Mouse (Mus musculus) cerebellum, adult (tissue): ENCODE results near the gene Anks3.
A peak's percentile ranks its signal among the peaks of the same experiment; 100 is the strongest.

Experiments used
- ATAC-seq: cut with Nextera tagmentation; 2 replicates; pipeline ENCODE4 v1.9.2; 2017; ENCODE audit warnings: mild to moderate bottlenecking, moderate library complexity, mixed read lengths; ENCODE audit not compliant: insufficient number of reproducible peaks, low FRiP score, low TSS enrichment

Anks3 gene

DNA sequence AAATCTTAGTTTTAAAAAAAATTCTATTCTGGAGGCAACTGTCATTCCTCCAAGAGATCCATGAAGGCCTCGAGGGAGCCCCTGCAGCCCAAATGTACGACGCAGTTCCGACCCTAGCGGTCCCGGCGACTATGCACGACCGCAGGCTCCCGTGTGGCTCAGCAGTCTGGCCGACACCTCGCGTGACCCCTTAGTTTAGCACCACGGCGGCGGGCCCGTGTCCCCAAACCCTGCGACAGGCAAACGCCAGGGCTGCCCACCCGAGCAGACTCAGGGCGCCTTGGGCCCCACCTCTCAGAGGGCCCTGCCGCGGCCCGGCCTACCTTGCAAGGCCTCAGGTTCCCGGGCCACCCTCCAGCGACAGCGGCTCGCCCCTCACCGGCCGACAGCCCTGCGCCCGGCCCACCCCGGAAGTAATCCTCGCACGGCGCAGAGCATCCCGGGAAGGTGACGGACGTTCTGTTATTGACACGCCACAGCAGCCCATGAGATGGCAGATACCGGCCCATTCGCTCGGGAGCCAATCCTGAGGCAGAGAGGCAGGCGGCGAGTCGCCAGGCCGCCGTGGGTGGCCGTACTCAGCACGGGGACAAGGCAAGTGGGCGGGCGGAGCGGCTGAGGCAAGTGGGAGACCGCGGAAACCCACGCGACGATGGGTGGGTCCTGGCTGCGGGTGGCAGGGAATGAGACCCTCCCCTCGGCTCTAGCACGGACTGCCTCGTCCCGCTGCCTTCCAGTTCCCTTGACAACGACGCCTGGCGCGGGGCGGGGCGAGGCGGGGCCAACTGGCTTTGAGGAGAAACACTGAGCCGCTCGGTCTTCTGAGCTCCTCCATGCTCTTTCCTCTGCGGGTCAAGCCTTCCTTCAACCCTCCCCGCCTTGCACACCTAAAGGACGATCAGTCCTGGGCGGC, at the start of gene Anks3:
TSS of gene Anks3 (minus strand) at position 409 of the 913 bp plus-strand sequence.
- ATAC-seq = peak; percentile 94

DNA sequence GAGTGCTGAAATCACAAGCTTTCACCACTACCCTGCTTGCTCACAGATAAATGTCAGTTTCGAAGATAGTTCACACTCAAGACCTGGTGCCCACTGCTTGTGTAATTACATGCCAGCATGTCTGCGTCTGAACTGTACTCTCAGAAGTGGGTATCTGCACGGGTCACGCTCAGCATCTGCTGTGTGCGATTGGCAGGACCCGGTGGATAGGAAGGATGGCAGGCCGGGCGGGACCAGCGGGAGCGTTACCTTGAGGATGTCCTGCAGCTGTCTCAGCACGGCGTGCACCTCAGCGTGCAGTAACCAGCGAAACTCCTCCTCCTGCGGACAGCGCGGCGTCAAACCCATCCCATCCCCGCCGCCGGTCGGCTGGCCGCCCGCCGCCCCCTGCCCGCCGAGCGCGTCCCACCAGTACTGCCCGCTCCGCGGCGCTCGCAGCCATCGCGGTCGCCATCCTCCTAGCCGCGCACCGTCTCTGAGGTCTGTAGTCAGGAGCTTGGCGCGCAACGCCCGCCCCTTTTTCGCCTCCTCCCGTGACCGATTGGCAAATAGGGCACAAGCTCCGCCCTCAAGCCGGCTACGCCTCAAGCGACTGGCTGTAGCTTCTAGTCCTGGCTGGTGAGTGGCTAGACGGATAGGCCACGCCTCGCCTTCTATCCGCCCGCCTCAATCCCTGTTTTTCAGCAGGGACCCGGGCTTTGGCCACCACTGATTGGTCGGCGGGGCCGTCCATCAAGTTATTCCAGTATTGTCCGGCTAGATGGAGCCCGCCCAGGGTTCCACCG, 49.2 kb upstream of the Anks3 start, which contains the start of gene Rogdi:
TSS of gene Rogdi (minus strand) at position 500 of the 785 bp plus-strand sequence.
- peak; percentile 99 for ATAC-seq

GRCm38 (mm10) chr16:5012036-5013005, 48.3 kb upstream of the Anks3 start:
- ATAC-seq = no peak

DNA sequence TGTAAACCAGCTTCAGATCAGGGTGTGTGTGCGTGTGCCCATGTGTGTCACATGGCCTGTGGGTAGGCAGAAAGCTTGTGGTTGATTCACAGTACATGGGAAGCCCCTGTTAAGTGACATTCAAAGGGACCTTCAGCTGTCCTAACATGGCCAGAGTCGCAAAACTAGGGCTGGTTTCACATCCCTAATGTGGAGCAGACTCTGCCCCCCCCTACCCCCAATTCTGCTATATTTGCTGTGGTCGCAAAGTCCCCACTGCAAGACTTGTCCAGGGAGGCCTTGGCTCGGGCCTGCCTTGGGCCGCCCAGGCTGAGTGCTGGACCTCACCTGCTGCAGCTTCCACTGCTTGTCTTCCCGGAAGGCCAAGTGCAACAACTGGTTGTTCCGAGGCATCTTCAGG, 47.3 kb upstream of the Anks3 start:
- no peak for ATAC-seq

DNA sequence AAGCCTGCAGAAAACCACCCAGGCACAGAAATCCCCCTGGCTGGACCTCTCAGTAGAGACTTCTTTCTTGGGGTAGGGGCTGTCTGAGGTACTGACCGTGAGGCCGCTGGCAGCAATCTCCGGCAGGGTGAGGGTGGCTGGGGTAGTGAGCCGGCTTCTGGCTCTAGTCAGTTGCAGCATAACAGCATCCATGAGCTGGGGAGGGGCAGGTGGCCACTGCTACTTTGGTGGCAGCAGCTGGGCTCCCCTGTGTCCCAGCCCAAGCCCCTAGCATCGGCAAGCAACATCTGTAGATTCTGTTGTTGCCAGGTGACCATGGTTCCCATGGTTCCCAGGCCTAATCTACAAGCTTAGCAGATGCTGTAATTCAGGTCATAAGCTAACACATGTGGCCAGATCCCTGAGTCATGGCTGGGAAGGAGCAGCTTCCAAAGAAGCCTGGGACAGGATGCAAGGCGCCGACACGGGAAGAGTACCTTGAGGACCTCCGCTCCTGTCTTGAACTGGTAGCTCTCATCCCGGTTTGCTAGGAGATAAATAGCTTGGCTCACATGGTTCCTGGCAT, 46.4 kb upstream of the Anks3 start:
- no peak for ATAC-seq

DNA sequence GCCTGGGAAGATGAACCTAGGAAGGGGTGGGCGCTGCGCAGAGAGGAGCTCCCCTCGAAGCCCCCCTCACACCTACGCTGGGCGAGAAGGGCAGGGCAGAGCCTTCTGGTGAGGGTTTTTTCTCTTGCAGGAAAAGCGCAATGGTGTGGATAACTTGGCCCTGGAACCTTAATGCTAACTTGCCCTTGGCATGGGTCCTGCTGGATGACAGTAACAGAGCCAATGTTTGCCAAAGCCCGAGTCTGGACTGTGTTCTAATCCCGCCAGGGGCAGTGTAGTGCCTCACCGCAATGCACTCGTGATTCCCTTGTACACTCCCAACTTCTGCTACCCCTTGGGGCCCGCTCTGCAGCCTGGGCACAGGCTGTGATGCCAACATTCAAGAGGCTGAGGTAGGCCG, 44.1 kb upstream of the Anks3 start:
- no peak for ATAC-seq

- ATAC-seq = no peak
These were observed 43.5 kb upstream of the Anks3 start for GRCm38 (mm10) chr16:5007492-5007891.

DNA sequence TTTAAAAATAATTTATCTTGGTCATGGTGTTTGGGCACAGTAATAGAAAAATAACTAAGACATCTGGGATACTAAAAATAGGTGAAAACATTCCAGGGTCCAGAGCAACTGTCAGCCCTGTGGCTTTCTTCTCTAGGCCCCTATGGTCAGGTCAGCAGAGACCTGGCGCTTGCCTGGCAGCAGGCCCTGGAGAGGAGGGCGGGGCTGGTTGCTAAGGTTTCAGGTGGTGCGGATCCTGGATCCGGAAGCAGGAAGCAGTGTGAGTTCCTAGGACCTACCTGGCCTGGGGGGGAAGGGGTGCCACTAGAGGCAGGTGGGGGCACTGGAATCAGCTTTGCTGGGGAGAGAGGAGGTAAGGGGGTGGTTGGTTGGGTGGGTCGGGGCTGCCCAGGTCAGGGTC, 43.1 kb upstream of the Anks3 start, which contains the start of gene Smim22:
TSS of gene Smim22 (plus strand) at position 222 of the 400 bp plus-strand sequence.
- no peak for ATAC-seq

- no peak for ATAC-seq
These were observed 36.6 kb upstream of the Anks3 start for GRCm38 (mm10) chr16:5000611-5001010.

- no peak for ATAC-seq
These were observed 35.0 kb upstream of the Anks3 start for GRCm38 (mm10) chr16:4998984-4999383.

DNA sequence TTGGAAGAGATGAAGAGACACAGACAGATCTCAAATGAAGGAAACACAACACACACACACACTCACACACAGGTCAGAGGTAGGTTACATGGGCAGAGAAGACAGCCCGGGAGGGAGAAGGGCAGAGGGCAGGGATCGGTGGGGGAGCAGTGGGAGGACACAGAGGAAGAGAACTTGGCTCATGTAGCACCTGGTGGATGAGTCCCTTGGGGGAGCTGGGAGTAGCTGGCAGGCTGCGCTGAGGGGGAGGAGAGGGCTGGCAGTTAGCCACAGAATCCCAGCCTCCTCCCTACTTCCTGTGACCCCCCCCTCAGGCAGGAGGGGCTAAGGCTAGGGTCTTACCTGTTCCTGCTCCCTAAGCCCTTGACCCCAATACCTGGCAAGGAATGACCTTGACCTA, 33.5 kb upstream of the Anks3 start, which contains the start of gene Sept12:
TSS of gene Sept12 (minus strand) at position 300 of the 400 bp plus-strand sequence.
- ATAC-seq = no peak

GRCm38 (mm10) chr16:4993276-4993675, 29.3 kb upstream of the Anks3 start:
- ATAC-seq = no peak

DNA sequence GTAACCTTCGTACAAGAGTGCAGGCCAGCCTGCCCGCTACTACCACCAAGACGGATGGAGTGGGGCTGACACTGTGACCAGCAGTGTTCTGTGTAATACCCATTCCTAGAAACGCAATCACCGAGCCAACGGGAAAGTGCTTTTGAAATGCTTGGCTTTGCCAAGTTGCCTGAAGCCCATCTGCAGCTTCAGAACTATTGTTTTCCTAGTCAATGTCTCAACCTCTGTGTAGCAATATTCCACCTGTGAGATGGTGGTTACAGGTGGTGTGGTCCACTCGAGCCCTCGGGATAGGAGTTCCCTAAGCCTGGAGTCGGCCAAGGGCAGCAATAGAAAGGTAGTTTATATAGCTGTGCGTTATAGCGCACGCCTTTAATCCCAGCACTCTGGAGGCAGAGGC, 20.7 kb upstream of the Anks3 start:
- no peak for ATAC-seq

- no peak for ATAC-seq
These were observed 15.9 kb upstream of the Anks3 start for GRCm38 (mm10) chr16:4979755-4980380.

DNA sequence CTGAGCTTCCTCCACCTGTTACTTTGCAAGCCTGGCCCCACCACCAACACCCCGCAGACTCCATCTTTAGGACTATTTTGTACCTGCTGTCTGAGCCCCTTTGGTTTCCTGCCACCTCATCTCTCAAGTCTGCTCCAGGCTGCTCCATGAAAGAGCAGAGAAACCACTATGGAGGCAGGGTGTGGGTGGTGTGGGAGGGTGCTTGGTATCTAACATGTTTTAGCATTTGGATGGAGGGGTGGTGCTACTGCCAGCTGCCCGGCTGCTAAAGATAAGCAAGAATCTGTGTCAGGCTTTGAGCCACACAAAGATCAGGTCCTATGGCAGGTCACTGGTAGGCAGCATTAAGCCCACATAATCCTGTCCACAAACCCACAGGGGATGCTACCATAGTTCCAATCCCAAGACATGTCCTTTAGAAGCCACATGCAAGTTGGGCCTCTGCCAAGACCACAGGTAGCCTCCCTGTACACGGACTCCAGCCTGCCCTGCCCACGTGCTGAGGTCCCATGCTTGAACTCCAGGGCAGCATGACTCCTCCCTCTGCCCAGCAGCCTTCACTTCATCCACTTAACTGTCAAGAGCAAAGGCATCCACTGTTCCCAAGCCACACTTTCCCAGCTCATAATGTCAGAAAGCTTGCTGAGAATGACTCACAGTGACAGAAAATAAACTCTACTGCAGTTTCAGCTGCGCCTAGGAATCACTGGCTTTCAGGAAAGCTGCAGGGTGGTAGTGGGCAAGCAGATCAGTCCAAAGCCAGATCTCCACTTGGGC, 14.5 kb upstream of the Anks3 start:
- ATAC-seq = no peak

- peak; percentile 32; the same call in 1 of the 2 replicates for ATAC-seq
These were observed 12.2 kb upstream of the Anks3 start for GRCm38 (mm10) chr16:4976180-4976579.

DNA sequence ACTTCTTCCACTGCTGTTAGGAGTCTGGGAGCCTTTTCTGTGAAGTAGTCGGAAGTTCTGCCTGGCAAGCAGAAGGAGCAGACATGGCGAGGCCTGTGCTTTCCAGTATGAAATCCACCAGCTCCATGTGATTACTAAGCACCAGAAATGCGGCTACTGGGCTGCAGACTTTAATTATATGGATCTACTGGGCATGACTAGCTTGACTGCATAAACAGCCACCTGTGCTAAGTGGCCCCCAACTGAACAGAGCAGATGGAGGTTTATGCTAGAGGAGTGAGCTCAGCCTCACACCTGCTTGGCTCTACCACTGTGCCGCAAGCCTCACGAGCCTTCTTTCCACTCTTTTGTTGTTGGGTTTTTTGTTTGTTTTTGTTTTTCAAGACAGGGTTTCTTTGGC, 10.5 kb upstream of the Anks3 start:
- ATAC-seq = no peak

GRCm38 (mm10) chr16:4971626-4972025, 7.6 kb upstream of the Anks3 start:
- ATAC-seq = no peak
